Mouse (Mus musculus) cerebellum, adult 8-10 months (tissue): Measurements from ENCODE around the gene Gpa33.

Experiments
- DNase-seq: peaks from one replicate; pipeline ENCODE4 v3.0.0; 2022

Gene Gpa33

GRCm38 (mm10) chr1:166130224-166130860, at the start of gene Gpa33:
Gene Gpa33 (plus strand): TSS chr1:166130238.
- no peak for DNase-seq

- DNase-seq = no peak
Measured at GRCm38 (mm10) chr1:166088446-166089170, 41.4 kb upstream of the Gpa33 start.

GRCm38 (mm10) chr1:166089337-166089736, 40.7 kb upstream of the Gpa33 start:
- DNase-seq = no peak

- no peak for DNase-seq
Measured at GRCm38 (mm10) chr1:166089739-166090138, 40.3 kb upstream of the Gpa33 start.

- no peak for DNase-seq
Measured at GRCm38 (mm10) chr1:166090306-166090705, 39.7 kb upstream of the Gpa33 start.

DNA sequence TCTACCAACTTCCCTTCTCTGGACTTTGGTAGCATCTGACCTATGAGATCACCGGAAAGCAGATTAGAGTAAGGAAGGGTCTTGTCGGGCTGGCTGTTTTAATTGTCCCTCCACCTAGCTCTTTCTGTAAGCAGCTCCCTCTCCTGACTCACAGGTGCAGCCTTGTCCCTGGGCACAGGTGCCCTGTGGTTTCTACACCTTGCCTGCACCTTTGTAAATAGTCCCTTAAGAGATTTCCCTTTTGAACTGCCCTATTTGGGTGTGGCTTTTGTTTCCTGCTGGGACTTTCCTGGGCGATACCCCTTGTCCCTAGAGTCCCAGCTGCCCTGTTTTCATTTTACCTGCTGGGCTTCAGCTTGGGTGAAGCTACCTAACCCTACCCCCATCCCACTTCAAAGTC, 35.6 kb upstream of the Gpa33 start:
- no peak for DNase-seq

- DNase-seq = no peak
Measured at GRCm38 (mm10) chr1:166098120-166098519, 31.9 kb upstream of the Gpa33 start.

DNA sequence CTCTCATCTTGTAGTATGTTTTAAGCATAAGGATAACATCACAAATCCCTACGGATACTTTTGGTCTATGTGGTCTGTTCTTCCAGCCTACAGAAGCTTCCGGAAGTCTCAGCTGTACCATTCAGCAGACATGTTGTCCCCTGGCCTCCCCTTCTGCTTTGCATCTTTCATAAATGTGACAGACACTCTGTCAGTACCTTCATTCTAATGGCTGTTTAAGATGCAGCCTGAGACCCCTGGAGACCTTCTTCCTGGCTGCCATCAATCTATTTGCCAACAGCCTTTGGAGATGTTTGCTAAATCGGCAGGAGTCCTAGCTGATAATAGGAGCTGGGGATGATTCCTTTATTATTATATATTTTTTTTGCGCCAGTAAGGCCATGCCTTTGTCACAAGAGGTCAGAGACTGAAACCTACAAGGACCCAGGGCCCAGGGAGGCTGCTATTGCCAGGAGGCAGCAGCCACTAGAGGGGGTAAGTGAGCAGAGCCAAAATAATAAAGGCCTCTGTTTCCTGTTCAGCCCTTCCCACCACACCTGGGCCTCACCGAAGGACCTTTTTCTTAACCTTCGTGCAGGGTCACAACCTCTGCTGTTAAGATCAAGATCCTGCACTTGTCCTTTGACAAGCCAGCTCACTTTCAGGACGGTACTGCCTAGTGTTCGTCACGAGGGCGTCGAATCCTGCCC, 27.0 kb upstream of the Gpa33 start:
- DNase-seq = no peak

- DNase-seq = no peak
Measured at GRCm38 (mm10) chr1:166104858-166105257, 25.2 kb upstream of the Gpa33 start.

DNA sequence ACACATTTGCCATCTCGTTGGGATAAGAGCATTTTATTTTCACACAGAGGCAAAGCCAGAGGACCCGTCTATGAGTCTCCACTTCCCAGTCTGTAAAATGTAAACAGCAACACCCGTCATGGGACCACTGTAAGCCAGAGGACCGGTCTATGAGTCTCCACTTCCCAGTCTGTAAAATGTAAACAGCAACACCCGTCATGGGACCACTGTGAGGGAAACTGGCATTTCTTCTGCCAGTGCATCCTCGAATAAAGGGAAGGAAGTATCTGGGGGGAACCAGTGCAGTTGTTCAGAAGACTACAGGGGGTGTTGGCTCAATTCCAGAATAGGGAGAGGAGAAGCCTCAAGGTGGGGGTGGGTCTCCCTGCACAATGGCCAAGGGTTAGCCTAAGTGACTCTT, 24.6 kb upstream of the Gpa33 start:
- DNase-seq = no peak

DNA sequence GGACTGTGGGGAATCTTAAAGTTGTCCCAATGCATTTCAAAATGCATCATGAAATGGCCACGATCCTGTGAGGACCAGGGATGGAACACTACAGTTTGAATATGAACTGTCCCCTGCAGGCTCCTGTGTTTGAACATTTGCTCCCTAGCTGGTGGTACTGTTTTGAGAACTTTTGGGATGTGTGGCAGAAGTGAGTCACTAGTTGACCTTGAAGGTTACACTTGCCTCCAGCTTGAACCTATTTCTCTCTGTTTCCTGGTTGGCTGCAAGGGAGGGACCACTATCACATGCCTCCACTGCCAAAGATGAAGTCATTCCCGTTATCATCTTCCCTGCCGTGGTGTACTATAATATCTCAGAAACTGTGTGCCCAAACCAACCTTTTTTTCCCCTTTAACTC, 15.1 kb upstream of the Gpa33 start:
- no peak for DNase-seq

GRCm38 (mm10) chr1:166115719-166116118, 14.3 kb upstream of the Gpa33 start:
- DNase-seq = no peak

DNA sequence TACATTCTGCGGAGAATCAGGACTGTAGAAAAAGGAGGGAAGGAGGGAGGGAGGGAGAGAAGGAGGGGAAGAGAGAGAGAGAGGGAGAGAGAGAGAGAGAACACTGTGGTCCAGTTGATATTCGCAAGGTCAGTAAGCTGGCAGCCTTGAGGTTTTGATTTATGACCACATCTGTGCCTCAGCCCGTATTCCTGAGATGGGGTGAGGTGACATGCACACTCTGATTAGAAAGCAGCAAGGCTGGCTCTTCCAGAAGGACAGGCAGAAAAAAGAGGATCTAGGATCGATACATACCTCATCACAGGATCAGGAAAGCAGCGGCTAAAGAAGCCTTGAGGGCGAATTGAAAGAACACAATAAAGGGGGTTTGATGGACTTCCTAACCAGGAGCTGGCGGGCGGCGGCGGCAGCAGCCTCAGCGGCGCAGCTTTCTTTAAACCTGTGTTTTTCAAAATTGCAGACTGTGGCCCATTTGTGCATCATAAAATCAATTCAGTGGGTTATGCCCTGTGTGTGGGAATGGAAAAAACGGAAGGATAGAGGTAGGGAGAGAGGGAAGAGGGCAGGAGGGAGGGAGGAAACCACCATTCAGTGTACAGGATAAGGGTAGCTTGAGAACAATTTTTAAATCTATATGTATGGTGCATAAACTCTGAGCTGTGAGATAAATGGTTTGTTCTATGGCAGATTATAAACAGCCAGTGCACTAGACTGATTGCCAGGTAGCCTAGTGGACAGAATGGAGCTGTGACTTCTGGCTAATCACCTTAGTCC, 12.0 kb upstream of the Gpa33 start:
- no peak for DNase-seq

GRCm38 (mm10) chr1:166122114-166122513, 7.9 kb upstream of the Gpa33 start:
- DNase-seq = no peak

DNA sequence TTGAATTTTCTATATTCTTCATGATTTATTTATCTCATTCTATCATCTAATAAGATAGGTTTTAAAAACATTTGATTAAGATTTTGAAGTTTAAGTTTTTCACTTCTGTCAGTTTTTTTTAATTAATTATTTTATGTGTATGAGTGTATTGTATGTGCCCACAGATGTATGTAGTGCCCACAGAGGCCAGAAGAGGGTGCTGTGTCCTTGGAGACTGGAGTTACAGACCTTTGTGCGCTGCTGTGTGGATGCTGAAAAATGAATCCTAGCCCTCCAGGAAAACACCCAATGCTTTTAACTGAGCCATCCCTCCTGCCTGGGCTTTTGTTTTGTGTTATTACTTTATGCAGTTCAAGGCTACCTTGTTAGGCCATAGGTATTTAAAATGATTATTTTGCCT, 7.0 kb upstream of the Gpa33 start:
- DNase-seq = no peak

DNA sequence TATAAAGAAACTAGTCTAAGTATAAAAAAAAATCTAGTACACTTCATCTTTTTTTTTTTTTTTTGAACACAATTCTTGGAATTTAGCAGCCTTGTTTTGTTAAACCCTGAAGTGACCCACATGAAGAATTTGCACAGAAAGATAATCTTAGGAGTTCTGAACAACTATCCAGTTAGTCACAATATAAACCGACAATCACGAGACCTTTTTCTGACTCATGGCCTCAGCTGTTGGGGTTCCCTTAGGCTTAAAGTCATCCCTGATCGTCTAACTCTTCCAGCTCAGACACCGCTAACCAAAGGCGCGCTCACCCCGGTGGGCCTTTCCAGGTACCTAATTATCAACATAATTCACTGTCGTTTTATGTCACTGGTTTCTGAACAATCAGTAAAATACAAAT, 6.3 kb upstream of the Gpa33 start:
- no peak for DNase-seq

DNA sequence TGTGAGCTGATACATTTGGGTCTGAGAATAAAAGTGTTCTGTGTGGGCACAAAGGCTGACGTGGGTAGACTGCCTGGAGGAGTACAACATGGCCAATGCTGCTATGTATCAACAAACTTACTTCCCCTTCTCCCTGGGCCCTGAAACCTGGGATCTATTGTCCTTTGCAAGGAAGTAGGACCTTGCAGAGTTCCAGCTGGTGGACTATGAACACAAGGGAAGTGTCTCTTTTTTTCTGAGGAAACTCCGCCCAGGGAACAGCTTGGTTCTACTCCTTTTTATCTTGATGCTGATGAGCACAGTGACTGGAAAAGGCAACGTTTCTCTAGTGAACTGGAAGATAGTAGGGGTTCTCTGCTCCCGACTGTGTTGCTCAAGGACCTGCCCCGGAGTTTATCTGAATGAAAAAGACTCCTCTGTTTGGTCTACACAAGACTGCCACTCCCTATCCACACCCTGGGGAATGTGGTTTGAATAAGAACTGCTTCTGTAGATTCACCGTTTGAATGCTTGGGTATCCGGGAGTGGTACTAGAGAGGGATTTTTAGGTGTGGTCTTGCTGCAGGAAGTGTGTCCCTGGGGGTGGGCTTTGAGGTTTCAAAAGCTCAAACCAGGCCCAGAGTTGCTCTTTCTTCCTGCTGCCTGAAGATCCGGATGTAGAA, 5.0 kb upstream of the Gpa33 start:
- no peak for DNase-seq

- no peak for DNase-seq
Measured at GRCm38 (mm10) chr1:166126290-166126689, 3.7 kb upstream of the Gpa33 start.

- DNase-seq = no peak
Measured at GRCm38 (mm10) chr1:166126795-166127194, 3.2 kb upstream of the Gpa33 start.

GRCm38 (mm10) chr1:166127719-166128118, 2.3 kb upstream of the Gpa33 start, which contains the start of gene Dusp27:
Gene Dusp27 (minus strand): TSS chr1:166127922.
- no peak for DNase-seq

DNA sequence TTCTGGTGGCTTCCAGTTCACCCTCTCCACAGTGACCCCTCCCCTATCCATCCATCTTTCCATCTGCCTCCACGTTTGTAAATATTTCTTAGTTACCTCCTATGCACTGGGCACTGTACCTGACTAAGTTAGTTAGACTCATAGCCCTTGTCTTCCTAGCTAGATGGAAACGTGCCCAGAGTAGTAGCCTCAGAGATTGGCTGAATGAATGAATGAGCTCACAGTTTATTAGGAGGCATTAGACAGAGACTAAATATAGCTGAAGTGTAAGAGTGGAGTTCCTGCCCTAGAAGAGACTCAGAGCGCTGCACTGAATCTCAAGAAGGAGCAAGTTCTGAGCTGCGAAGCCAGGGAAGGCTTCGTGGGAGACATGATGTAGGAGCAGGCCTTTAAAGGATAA, 1.5 kb upstream of the Gpa33 start:
- no peak for DNase-seq

GRCm38 (mm10) chr1:166132367-166132766, 2.3 kb downstream of the Gpa33 start:
- DNase-seq = no peak
